In the genomic region with DNA sequence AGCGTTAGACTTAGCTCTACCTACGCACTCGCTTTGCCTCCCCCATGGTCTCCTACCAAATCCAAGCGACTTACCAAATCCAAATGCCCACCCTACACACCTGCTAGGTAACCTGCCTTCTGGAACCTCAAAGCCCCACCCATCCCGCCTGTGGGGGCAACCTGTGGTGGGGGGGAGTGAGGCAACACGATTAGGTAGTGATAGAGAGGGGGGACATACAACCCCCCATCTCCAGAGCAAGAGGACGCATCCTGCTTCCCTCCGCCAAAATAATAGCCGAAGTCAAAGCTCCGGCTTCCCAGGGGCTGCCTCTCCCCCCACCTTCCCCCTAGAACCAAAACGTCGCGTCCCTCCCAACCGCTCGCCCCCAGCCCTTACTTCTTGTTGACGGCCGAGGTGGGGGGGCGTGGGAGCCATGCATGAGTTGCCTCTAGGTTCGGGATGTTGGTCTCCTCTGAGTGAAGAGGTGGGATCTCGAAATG, we compare ENCODE assay signal across 8 mouse cellular contexts.
A peak's percentile ranks its signal among the peaks of the same experiment; 100 is the strongest.
DNase-seq lines count a peak whose midpoint lies in the region; ATAC-seq and TF ChIP-seq lines count a peak whose summit lies in the region.

No protein-coding gene starts in this region.

- H3K27ac ChIP-seq in heart, embryonic 15.5 days, result no peak overlapping the region
- no peak overlapping the region for H3K27ac ChIP-seq in kidney, postnatal 0 days
- H3K27ac ChIP-seq in lung, embryonic 16.5 days (ENCODE audit: low read length), result no peak overlapping the region

- no peaks in the 10 kb centered on the region for H3K9me3 ChIP-seq in heart, embryonic 15.5 days (replicated peaks)
- no peaks in the 10 kb centered on the region for H3K9me3 ChIP-seq in kidney, postnatal 0 days (replicated peaks; ENCODE audit: low read length)
- no peaks in the 10 kb centered on the region for H3K9me3 ChIP-seq in lung, embryonic 16.5 days (ENCODE audit: control insufficient read depth, low read length)

- peak overlapping the region; percentile 100 for H3K4me2 ChIP-seq in heart, embryonic 15.5 days
- peak overlapping the region; percentile 95 for H3K4me2 ChIP-seq in kidney, postnatal 0 days (ENCODE audit: low read length)
- peak overlapping the region; percentile 100 for H3K4me2 ChIP-seq in lung, embryonic 16.5 days (ENCODE audit: low read depth, low read length)

- 0% methylated on average over 20 of the region's 20 CpGs for WGBS in heart, embryonic 15.5 days
- whole genome bisulfite sequencing in kidney, postnatal 0 days, result 1% methylated on average over 20 of the region's 20 CpGs
- WGBS in lung, embryonic 16.5 days, result under 1% methylated on average over 17 of the region's 20 CpGs

- H3K36me3 ChIP-seq in heart, embryonic 15.5 days, result no peaks in the 10 kb centered on the region
- H3K36me3 ChIP-seq in kidney, postnatal 0 days (ENCODE audit: insufficient read depth, low read length), result no peaks in the 10 kb centered on the region
- H3K36me3 ChIP-seq in lung, embryonic 16.5 days (ENCODE audit: control insufficient read depth, insufficient read depth, low read length), result no peaks in the 10 kb centered on the region
- H3K36me3 ChIP-seq in splenic B cell, adult 2 months (ENCODE audit: control insufficient read depth, insufficient read depth, low read length, poor library complexity, severe bottlenecking), result peaks cover 2% of the 10 kb centered on the region; the same call in 1 of the 2 replicates

- TF ChIP-seq CTCF in kidney, postnatal 0 days (IDR thresholded peaks at IDR 0.05; ENCODE audit: low read depth), result no peak

- H3K4me1 ChIP-seq in heart, embryonic 15.5 days (replicated peaks), result peaks cover 35% of the 10 kb centered on the region
- peaks cover 18% of the 10 kb centered on the region; the same call in 1 of the 2 replicates for H3K4me1 ChIP-seq in kidney, postnatal 0 days (replicated peaks; ENCODE audit: insufficient read depth, low read length)
- peaks cover 22% of the 10 kb centered on the region for H3K4me1 ChIP-seq in lung, embryonic 16.5 days (replicated peaks; ENCODE audit: control insufficient read depth, insufficient read depth, low read length)

- peak overlapping the region; percentile 71 for H3K4me3 ChIP-seq in heart, embryonic 15.5 days
- H3K4me3 ChIP-seq in kidney, postnatal 0 days (replicated peaks; ENCODE audit: low read depth, low read length), result peak overlapping the region; percentile 61
- peak overlapping the region; percentile 74 for H3K4me3 ChIP-seq in lung, embryonic 16.5 days (ENCODE audit: low read length)

- ATAC-seq in heart, embryonic 15.5 days (replicated peaks; ENCODE audit: insufficient number of reproducible peaks, insufficient read depth, low FRiP score, low read depth), result no peak
- ATAC-seq in kidney, postnatal 0 days (replicated peaks; ENCODE audit: low FRiP score, low read depth), result peak; percentile 11; the same call in 1 of the 2 replicates
- ATAC-seq in lung, embryonic 16.5 days (ENCODE audit: low read depth), result no peak; the same call in 1 of the 2 replicates

- DNase-seq in urinary bladder, adult 2 months (ENCODE audit: low spot score), result peak; percentile 53
- no peak for DNase-seq in urinary bladder, postnatal 4 days (ENCODE audit: low spot score in 2 of 2)
- DNase-seq in cerebellum, postnatal 14 days, result peak; percentile 61 to 69
- no peak for DNase-seq in kidney, postnatal 0 days (ENCODE audit: low spot score)
- peak; percentile 66 for DNase-seq in splenic B cell, adult 2 months (ENCODE audit: low read depth, low spot score)
- no peak for DNase-seq in spleen, adult 12 weeks (ENCODE audit: low spot score)

- peak overlapping the region; percentile 63; the same call in 1 of the 2 replicates for H3K9ac ChIP-seq in heart, embryonic 15.5 days
- H3K9ac ChIP-seq in kidney, postnatal 0 days (ENCODE audit: low read depth, low read length), result peak overlapping the region; percentile 59
- peak overlapping the region; percentile 70 for H3K9ac ChIP-seq in lung, embryonic 16.5 days (ENCODE audit: low read length)

- peaks cover 45% of the 10 kb centered on the region for H3K27me3 ChIP-seq in heart, embryonic 15.5 days
- H3K27me3 ChIP-seq in kidney, postnatal 0 days (ENCODE audit: insufficient read depth, low read length), result peaks cover 33% of the 10 kb centered on the region
- peaks cover 61% of the 10 kb centered on the region for H3K27me3 ChIP-seq in lung, embryonic 16.5 days (ENCODE audit: control insufficient read depth, insufficient read depth, low read depth, low read length)
- 0 out of 2 replicates have a peak, but pooled peaks cover 3% of the 10 kb centered on the region for H3K27me3 ChIP-seq in splenic B cell, adult 2 months (ENCODE audit: control insufficient read depth, insufficient read depth, low read length, poor library complexity, severe bottlenecking)

Comparison
In these comparisons a context has a peak if more than half of its experiments do, and no peak if none do; other contexts are left out.
1. DNase-seq: peak in urinary bladder, adult 2 months (single experiment), cerebellum, postnatal 14 days (2 of 2) and splenic B cell, adult 2 months (single experiment); none in urinary bladder, postnatal 4 days (0 of 2), kidney, postnatal 0 days (single experiment) and spleen, adult 12 weeks (single experiment).
2. Peak in every context shown above with its lines, with median percentiles within 50 percentile points of each other: H3K4me2 ChIP-seq, H3K4me3 ChIP-seq and H3K9ac ChIP-seq.